Mouse (Mus musculus): Measurements from ENCODE around the gene Rorb. TPM values are rescaled to one million over a fixed set of nuclear protein-coding genes. Genes with fewer than 3 reads are reported as not detected.

Rorb gene
- total RNA-seq (2023): not detected

DNA sequence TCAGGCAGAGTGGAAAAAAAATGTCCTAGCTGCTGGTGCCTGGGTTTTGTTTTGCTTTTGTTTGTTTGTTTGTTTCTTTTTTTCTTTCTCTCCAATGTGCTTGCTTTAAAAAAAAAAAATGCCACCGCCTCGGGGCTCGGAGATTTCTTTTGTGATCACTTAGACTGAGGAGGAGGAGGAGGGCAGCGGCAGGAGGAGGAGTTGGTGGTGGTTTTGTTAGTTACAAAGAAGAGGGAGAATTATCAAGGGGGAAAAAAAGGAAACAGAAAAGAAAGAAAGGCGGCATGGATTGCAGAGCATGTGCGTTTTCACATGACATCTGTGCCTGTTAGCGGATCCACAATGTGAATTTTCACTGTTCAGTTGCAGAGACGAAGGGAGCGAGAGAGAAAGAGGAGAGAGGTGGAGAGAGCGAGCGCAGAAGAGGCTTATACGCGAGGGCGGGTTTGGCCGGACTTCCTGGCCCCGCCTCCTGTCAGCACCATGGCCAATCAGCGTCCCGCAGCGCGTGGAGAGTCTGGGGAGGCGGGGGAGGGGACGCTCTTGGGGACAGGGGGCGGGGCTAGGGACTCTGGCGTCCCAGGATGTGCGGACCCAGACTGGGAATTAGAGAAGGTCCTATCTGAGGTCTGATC is at the start of gene Rorb:
Rorb (minus strand) TSS at position 404 of the 635 bp plus-strand sequence.

